Mouse (Mus musculus) neural tube, embryonic 12.5 days (tissue): ENCODE measurements at regions not wholly inside any gene's neighbourhood (a gene's known extent, or its start where the extent isn't known, plus 50 kb on each side); places are given as distances from the start of the nearest gene placed in this dataset.
A peak's percentile ranks its signal among the peaks of the same experiment; 100 is the strongest.
"Not testable (repeated sequence)": the region's sequence is repeated elsewhere in the genome, so short reads cannot be mapped to it uniquely, and the experiment has no call there.

Experiments used
- ATAC-seq: fragments of 200-750 bp; cut with Nextera tagmentation; 2 replicates; pipeline ENCODE4 v1.8.0; 2017; ENCODE audit warnings: low read depth, mild to moderate bottlenecking, moderate TSS enrichment, moderate library complexity; ENCODE audit not compliant: low FRiP score
- H3K27ac ChIP-seq: fragments of 300-500 bp; sonication (generic); 2 replicates; pipeline ENCODE4 v1.5.1; 2016
- H3K27me3 ChIP-seq: fragments of 300-500 bp; sonication (generic); replicated peaks from 2 replicates; pipeline ENCODE4 v1.6.1; 2016; ENCODE audit warnings: mild to moderate bottlenecking
- H3K36me3 ChIP-seq: fragments of 300-500 bp; sonication (generic); 2 replicates; pipeline ENCODE4 v1.6.1; 2016; ENCODE audit warnings: mild to moderate bottlenecking
- H3K4me1 ChIP-seq: fragments of 300-500 bp; sonication (generic); 2 replicates; pipeline ENCODE4 v1.6.1; 2016
- H3K4me2 ChIP-seq: fragments of 300-500 bp; sonication (generic); replicated peaks from 2 replicates; pipeline ENCODE4 v1.6.1; 2016; ENCODE audit warnings: mild to moderate bottlenecking
- H3K4me3 ChIP-seq: fragments of 300-500 bp; sonication (generic); 2 replicates; pipeline ENCODE4 v1.5.1; 2016
- H3K9ac ChIP-seq: fragments of 300-500 bp; sonication (generic); 2 replicates; pipeline ENCODE4 v1.6.1; 2016; ENCODE audit warnings: mild to moderate bottlenecking
- H3K9me3 ChIP-seq: fragments of 300-500 bp; sonication (generic); 2 replicates; pipeline ENCODE4 v1.6.1; 2016; ENCODE audit warnings: mild to moderate bottlenecking
- WGBS: fragments of 180-500 bp; shearing (Covaris S2); methylation state at CpG from one replicate; pipeline ENCODE4 v1.1.7; 2016; 5-methylcytosine and 5-hydroxymethylcytosine counted together

GRCm38 (mm10) chr4:93555787-93556760, 220.8 kb upstream of the Tusc1 start:
- Histone ChIP-seq H3K4me2 (no peak overlapping the region), H3K9ac (no peak overlapping the region), H3K36me3 (no peaks in the 10 kb centered on the region), H3K9me3 (no peaks in the 10 kb centered on the region), H3K4me3 (no peak overlapping the region), H3K27ac (no peak overlapping the region), H3K27me3 (no peaks in the 10 kb centered on the region), H3K4me1 (no peaks in the 10 kb centered on the region)
- no peak for ATAC-seq
- 88% methylated on average over 5 of the region's 5 CpGs for WGBS

- 84% methylated on average over 2 of the region's 2 CpGs for WGBS
- not testable (repeated sequence) for H3K36me3 ChIP-seq, H3K27me3 ChIP-seq, H3K4me1 ChIP-seq, H3K4me2 ChIP-seq, H3K27ac ChIP-seq, H3K9me3 ChIP-seq, H3K9ac ChIP-seq, ATAC-seq, H3K4me3 ChIP-seq
Measured at GRCm38 (mm10) chr4:93555181-93555580, 219.9 kb upstream of the Tusc1 start.

DNA sequence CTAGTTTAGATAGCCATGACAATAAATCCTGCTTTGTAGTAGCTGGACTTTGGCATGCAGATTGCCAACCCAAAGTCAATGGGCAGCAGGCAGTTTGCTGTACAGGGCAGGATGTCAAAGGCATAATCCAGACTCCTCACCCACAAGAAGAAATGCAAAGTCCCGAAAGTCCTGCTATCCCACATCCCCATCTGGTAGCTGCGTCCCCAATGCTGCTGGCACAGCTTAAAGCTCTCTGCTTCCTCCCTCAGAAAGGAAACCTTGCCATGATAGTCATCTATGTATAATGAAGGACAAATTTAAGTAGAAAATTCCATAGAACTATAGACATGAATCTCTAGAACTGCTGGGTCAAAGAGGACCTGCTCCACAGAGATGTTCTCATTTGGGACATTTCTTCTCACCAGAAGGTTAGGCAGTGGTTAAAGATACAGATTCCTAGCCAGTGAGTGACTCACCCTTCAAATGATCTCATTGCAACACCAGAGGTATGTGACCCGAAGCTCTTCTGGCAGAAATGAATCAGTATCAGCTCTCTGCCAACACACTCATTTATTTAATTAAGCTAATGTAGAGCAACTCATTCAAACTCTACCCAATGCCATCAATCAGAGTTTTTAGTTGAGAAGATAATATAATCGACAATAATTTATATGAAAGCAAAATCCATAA, 217.3 kb upstream of the Tusc1 start:
- no peak overlapping the region for H3K4me3 ChIP-seq
- no peak for ATAC-seq
- H3K9me3 ChIP-seq = no peaks in the 10 kb centered on the region
- no peaks in the 10 kb centered on the region for H3K27me3 ChIP-seq
- H3K4me1 ChIP-seq = no peaks in the 10 kb centered on the region
- H3K36me3 ChIP-seq = no peaks in the 10 kb centered on the region
- no peak overlapping the region for H3K4me2 ChIP-seq
- 75% methylated on average over 4 of the region's 4 CpGs for WGBS
- no peak overlapping the region for H3K27ac ChIP-seq
- no peak overlapping the region for H3K9ac ChIP-seq

DNA sequence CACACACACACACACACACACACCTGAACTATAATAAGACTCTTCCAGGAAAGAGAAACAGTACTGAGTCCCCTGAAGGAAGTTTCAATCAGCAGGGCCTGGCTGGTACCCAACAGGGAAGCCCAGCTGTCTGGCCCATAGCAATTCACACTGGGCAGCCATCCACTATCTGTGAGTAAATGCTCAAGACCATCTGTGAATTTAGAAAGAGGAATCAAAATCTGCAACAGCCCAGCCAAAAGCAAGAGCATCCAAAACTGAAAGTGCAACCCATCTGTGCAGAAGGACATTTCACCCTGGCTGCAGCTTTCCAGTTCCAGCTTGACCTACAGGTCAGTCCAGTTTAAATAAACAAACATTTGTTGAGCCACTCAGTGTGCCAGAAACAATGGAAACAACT, 215.8 kb upstream of the Tusc1 start:
- H3K27ac ChIP-seq = no peak overlapping the region
- no peak for ATAC-seq
- H3K4me1 ChIP-seq = no peaks in the 10 kb centered on the region
- H3K4me2 ChIP-seq = no peak overlapping the region
- H3K9me3 ChIP-seq = no peaks in the 10 kb centered on the region
- no peaks in the 10 kb centered on the region for H3K27me3 ChIP-seq
- no peaks in the 10 kb centered on the region for H3K36me3 ChIP-seq
- H3K9ac ChIP-seq = no peak overlapping the region
- H3K4me3 ChIP-seq = no peak overlapping the region

- no peaks in the 10 kb centered on the region for H3K27me3 ChIP-seq
- H3K36me3 ChIP-seq = no peaks in the 10 kb centered on the region
- H3K27ac ChIP-seq = no peak overlapping the region
- no peaks in the 10 kb centered on the region for H3K4me1 ChIP-seq
- H3K4me3 ChIP-seq = no peak overlapping the region
- no peaks in the 10 kb centered on the region for H3K9me3 ChIP-seq
- 0 out of 2 replicates have a peak, but pooled peaks have one; percentile 63 for ATAC-seq
- no peak overlapping the region for H3K9ac ChIP-seq
- 17% methylated on average over 4 of the region's 4 CpGs for WGBS
- H3K4me2 ChIP-seq = no peak overlapping the region
Measured at GRCm38 (mm10) chr4:93540588-93540987, 205.3 kb upstream of the Tusc1 start.

DNA sequence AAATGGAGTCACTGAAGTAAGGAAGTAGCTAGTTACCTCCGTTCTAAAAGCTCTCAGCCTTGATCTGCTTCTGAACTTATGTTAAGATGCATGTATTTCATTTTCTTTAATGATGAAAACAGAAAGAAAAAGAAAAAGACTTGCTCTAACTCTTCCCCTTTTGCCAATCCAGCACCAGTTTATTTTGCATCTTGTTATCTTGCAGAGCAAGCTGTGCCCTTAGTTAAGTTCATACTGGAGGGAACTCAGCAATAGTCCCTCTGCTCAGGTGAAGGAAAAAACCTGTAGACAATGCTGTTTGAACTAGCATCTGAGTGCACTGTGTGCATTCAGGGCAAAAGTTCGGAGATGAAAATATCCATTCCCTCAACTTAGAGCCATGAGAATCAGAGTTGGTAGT, 192.1 kb upstream of the Tusc1 start:
- no peak overlapping the region for H3K9ac ChIP-seq
- no peaks in the 10 kb centered on the region for H3K9me3 ChIP-seq
- H3K27ac ChIP-seq = no peak overlapping the region
- no peaks in the 10 kb centered on the region for H3K36me3 ChIP-seq
- no peak for ATAC-seq
- H3K27me3 ChIP-seq = no peaks in the 10 kb centered on the region
- no peak overlapping the region for H3K4me2 ChIP-seq
- 86% methylated on average over 2 of the region's 2 CpGs for WGBS
- no peak overlapping the region for H3K4me3 ChIP-seq
- no peaks in the 10 kb centered on the region for H3K4me1 ChIP-seq

DNA sequence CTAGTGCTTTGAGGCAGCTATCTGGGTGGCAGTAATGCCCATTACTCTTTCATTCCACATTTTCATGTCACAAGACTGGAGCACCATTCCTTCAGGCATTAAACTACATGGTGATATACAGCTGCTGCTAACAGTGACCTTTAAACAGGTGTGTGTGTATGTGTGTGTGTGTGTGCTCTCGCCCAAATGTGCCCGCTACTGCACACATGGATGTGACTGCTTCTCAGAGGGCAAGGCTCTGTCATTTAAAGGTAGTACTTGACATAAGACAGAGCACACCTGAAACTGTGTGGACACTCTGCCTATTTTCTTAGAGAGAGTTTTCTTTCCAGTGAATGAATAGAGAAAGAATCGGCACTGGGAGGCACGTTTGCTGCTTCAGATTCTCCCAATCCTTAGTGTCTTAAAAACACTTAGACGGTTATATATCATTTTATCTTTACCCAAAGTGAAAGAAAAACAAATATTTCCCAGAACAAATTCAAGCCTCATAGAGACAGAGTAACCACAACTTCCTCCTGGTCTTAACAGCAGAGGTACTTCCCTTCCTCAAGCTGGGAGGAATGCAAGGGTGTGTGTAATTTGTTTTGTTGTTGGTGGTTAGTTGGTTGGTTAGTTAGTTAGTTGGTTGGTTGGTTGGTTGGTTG, 185.3 kb upstream of the Tusc1 start:
- Histone ChIP-seq H3K9me3 (no peaks in the 10 kb centered on the region), H3K4me2 (no peak overlapping the region), H3K27me3 (no peaks in the 10 kb centered on the region), H3K36me3 (no peaks in the 10 kb centered on the region), H3K9ac (no peak overlapping the region), H3K4me1 (no peaks in the 10 kb centered on the region), H3K4me3 (no peak overlapping the region), H3K27ac (no peak overlapping the region)
- ATAC-seq = no peak
- 84% methylated on average over 5 of the region's 5 CpGs for WGBS

DNA sequence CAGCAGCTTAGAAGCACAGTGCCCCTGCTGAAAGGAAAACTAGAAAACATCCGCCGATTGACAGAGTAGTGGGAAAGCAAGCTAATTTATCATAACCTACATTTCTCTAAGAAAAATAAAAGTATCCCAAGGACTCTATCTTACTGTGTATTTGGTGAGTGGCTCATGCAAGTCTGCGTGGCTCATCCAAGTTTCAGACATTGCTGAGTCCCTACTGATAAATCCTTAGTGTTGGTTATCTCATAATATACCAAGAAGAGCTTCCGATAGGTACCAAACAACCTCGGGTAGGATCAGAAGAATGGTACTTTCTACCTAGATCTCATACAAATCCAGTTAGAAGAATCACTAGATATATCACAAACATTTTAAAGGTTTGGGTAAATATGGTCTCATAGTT, 183.6 kb upstream of the Tusc1 start:
- no peak overlapping the region for H3K27ac ChIP-seq
- H3K27me3 ChIP-seq = no peaks in the 10 kb centered on the region
- H3K9me3 ChIP-seq = no peaks in the 10 kb centered on the region
- no peak overlapping the region for H3K4me3 ChIP-seq
- H3K4me2 ChIP-seq = no peak overlapping the region
- H3K9ac ChIP-seq = no peak overlapping the region
- ATAC-seq = no peak
- 91% methylated on average over 5 of the region's 5 CpGs for WGBS
- H3K36me3 ChIP-seq = no peaks in the 10 kb centered on the region
- no peaks in the 10 kb centered on the region for H3K4me1 ChIP-seq

GRCm38 (mm10) chr4:93510771-93511170, 175.5 kb upstream of the Tusc1 start:
- Histone ChIP-seq H3K27ac (no peak overlapping the region), H3K4me3 (no peak overlapping the region), H3K36me3 (no peaks in the 10 kb centered on the region), H3K4me1 (no peaks in the 10 kb centered on the region), H3K27me3 (no peaks in the 10 kb centered on the region), H3K4me2 (no peak overlapping the region), H3K9me3 (no peaks in the 10 kb centered on the region), H3K9ac (no peak overlapping the region)
- 41% methylated on average over 1 of the region's 1 CpGs for WGBS
- ATAC-seq = no peak

DNA sequence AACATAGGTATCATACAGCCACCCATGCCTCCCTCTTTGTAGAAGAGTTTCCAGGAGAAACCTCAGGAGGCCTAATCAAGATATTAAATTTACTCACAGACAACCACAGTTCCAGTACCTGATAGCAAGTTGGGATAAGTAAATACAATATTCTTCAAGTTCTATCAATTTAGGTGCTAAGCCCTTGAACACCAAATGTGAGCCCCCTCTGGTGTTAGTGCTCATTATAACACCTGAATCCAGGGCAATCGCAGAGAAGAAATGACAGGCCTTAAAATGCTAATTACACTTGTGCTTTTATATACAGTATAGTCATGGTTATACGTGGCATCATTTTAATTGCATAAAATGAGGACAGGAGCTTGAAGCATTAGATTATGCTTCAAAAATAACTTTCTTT, 161.6 kb upstream of the Tusc1 start:
- 75% methylated on average over 2 of the region's 2 CpGs for WGBS
- Histone ChIP-seq H3K4me3 (no peak overlapping the region), H3K4me1 (no peaks in the 10 kb centered on the region), H3K27me3 (no peaks in the 10 kb centered on the region), H3K4me2 (no peak overlapping the region), H3K9ac (no peak overlapping the region), H3K36me3 (no peaks in the 10 kb centered on the region), H3K9me3 (no peaks in the 10 kb centered on the region), H3K27ac (no peak overlapping the region)
- ATAC-seq = no peak

DNA sequence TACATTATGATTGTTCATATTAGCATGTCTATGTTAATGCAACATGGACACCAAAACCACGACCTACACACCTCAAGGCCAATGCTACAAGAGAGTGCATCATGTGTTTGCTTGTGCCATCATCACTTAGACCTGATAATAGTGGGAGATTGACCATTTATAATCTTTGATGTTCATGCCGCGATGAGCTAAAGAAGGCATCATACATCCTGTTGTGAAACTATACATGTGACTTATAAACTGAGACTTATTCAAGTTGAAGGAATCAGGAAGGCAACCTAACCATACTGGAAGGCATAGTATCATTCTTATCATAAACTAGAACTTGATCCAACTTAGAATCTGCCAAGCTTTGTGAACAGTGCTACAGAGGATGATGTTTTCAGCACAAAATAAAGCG, 159.0 kb upstream of the Tusc1 start:
- Histone ChIP-seq H3K27ac (no peak overlapping the region), H3K36me3 (no peaks in the 10 kb centered on the region), H3K9me3 (no peaks in the 10 kb centered on the region), H3K4me2 (no peak overlapping the region), H3K4me1 (no peaks in the 10 kb centered on the region), H3K27me3 (no peaks in the 10 kb centered on the region), H3K4me3 (no peak overlapping the region), H3K9ac (no peak overlapping the region)
- 94% methylated on average over 4 of the region's 4 CpGs for WGBS
- no peak for ATAC-seq

DNA sequence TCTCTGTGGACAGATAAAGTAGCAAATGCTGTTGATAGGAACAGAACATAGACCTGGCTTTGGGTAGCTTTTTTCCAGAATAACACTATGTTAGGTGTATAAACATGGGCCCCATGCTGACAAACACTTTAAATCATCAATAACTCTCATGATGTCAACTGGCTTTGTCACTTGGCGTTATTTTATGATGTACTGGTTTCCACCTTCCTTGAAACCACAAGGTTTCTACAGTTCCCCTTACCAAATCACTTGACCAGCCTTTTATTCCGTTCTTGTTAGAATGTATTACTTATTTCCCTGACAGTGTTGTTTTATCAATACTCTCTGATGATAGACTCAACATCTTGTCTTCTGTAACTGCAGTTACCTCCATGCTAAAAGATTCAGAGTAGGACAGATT, 158.6 kb upstream of the Tusc1 start:
- Histone ChIP-seq H3K9ac (no peak overlapping the region), H3K4me1 (no peaks in the 10 kb centered on the region), H3K9me3 (no peaks in the 10 kb centered on the region), H3K36me3 (no peaks in the 10 kb centered on the region), H3K27me3 (no peaks in the 10 kb centered on the region), H3K4me2 (no peak overlapping the region), H3K4me3 (no peak overlapping the region), H3K27ac (no peak overlapping the region)
- ATAC-seq = no peak
- WGBS = 88% methylated on average over 2 of the region's 2 CpGs
